Mouse (Mus musculus) c-Kit-positive CD71-positive TER-119-negative erythroid progenitor cells, embryonic 14.5 days (primary cell): ENCODE measurements around the gene Bdh1.
"Not testable (repeated sequence)": the region's sequence is repeated elsewhere in the genome, so short reads cannot be mapped to it uniquely, and the experiment has no call there.

ENCODE experiments used
- DNase-seq: peaks from one replicate; pipeline ENCODE4 v3.0.0-alpha.2; 2013; ENCODE audit warnings: low read depth

Gene Bdh1

GRCm38 (mm10) chr16:31422000-31422399 is at the start of gene Bdh1:
Gene Bdh1 (plus strand): TSS chr16:31422280.
- DNase-seq: no peak

- not testable (repeated sequence) for DNase-seq
Observed at GRCm38 (mm10) chr16:31372316-31372715, 49.8 kb upstream of the Bdh1 start.

- not testable (repeated sequence) for DNase-seq
Observed at GRCm38 (mm10) chr16:31375877-31376582, 46.0 kb upstream of the Bdh1 start.

- not testable (repeated sequence) for DNase-seq
Observed at GRCm38 (mm10) chr16:31388269-31388668, 33.8 kb upstream of the Bdh1 start.

- no peak for DNase-seq
Observed at GRCm38 (mm10) chr16:31399231-31399630, 22.8 kb upstream of the Bdh1 start.

GRCm38 (mm10) chr16:31400908-31401692 is 21.0 kb upstream of the Bdh1 start:
- DNase-seq: no peak

- no peak for DNase-seq
Observed at GRCm38 (mm10) chr16:31402096-31402495, 20.0 kb upstream of the Bdh1 start.

GRCm38 (mm10) chr16:31403971-31404370 is 18.1 kb upstream of the Bdh1 start:
- no peak for DNase-seq

- no peak for DNase-seq
Observed at GRCm38 (mm10) chr16:31405040-31405439, 17.0 kb upstream of the Bdh1 start.

GRCm38 (mm10) chr16:31407872-31408271 is 14.2 kb upstream of the Bdh1 start:
- no peak for DNase-seq

GRCm38 (mm10) chr16:31410969-31411368 is 11.1 kb upstream of the Bdh1 start:
- no peak for DNase-seq

GRCm38 (mm10) chr16:31412321-31412720 is 9.8 kb upstream of the Bdh1 start:
- DNase-seq: no peak

GRCm38 (mm10) chr16:31413777-31414176 is 8.3 kb upstream of the Bdh1 start:
- no peak for DNase-seq

- DNase-seq: no peak
Observed at GRCm38 (mm10) chr16:31415885-31416450, 6.1 kb upstream of the Bdh1 start.

- no peak for DNase-seq
Observed at GRCm38 (mm10) chr16:31418704-31419103, 3.4 kb upstream of the Bdh1 start.

- no peak for DNase-seq
Observed at GRCm38 (mm10) chr16:31419457-31419856, 2.6 kb upstream of the Bdh1 start.

- no peak for DNase-seq
Observed at GRCm38 (mm10) chr16:31422722-31423121, 642 bp downstream of the Bdh1 start.

- no peak for DNase-seq
Observed at GRCm38 (mm10) chr16:31423368-31423767, 1.3 kb downstream of the Bdh1 start.

GRCm38 (mm10) chr16:31424416-31425187 is 2.5 kb downstream of the Bdh1 start:
- no peak for DNase-seq

GRCm38 (mm10) chr16:31425508-31425907 is 3.4 kb downstream of the Bdh1 start:
- peak; percentile 79 for DNase-seq

GRCm38 (mm10) chr16:31426496-31427126 is 4.5 kb downstream of the Bdh1 start:
- DNase-seq: peak; percentile 68

GRCm38 (mm10) chr16:31428335-31428674 is 6.2 kb downstream of the Bdh1 start:
- DNase-seq: no peak
